Mouse (Mus musculus): Measurements from ENCODE around the gene Sbk1.

Sbk1 gene

DNA sequence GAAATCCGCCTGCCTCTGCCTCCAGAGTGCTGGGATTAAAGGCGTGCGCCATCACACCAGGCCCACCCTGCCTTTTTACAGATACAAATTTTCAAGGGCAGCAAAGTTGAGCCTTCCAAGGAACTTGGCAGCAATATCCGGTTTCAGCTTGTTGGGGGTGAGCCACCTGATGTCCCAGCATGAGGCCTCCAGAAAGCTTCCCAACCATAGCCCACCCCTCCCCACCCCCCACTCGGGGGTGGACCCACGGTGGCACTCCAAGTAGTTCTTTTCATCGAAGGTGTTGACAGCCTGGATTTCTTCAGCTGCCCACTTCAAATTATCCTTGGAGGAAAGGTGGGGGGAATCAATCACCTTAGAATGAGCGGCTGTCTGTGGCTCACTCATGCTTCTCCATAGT is 66.5 kb downstream of the Sbk1 start:
- no peak for DNase-seq (ENCODE audit: low spot score)

DNA sequence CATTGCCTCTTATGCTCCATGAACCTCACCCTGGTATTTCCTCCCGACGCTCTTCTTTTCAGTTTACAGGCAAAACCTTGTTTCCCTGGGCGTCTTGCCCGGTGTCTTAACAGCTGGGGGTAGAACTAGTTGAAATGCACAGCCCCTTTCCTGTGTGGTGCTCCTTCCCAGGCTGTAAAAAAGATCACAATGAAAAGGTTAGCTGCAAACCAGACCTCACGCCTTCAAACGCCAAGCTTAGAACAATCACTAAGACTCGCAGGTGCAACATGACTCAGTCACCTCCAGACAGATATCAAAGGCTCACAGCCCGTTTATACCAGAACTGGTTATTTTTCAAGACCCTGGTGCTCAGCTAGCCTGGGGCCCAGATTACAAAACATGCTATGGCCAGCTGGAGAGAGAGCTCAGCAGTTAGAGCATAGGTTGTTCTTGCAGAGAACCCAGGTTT is 67.1 kb downstream of the Sbk1 start:
- no peak for DNase-seq (ENCODE audit: low spot score)

DNA sequence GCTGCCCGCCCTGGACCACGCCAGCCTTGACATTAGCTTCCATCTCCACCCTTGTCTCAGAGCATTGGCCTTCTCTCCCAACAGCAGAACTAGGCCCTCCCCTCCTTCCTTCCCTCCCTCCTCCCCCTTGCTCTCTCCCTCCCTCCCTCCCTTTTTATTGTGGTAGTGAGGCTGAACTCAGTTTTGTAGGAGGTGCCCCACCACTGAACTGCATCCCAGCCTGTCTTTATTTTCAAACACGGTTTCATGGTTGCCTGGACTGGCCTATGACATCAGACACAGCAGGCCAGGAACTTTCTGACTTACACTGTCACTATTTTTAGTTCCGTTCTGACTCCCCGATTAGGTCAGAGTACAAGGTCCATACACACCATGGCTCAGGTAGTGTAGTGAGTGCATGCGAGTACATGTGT is 67.8 kb downstream of the Sbk1 start:
- DNase-seq (ENCODE audit: low spot score) = no peak

DNA sequence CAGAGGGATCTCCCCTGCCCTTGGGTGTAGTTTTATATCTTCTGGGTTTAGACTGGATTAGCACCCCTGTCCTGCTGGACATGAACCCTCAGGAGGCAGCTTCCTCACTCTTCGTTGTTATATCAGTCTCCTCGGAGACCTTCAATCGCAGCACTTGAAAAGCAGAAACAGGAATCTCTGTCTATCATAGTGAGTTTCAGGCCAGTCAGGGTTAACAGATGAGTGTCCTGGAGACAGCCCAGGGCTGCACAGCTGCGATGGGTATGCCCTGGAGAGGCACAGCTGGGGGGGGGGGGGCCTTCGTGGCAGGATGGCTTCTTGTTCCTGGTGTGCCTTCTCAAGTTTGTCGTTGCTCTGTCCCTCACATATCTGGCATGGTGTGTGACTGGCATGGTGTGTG is 68.5 kb downstream of the Sbk1 start:
- DNase-seq (ENCODE audit: low spot score) = no peak

All from layer of hippocampus, adult 9-10 months (tissue).